Mouse (Mus musculus) ZHBTc4 (cell line): Measurements from ENCODE around the gene Bicdl2.
A peak's percentile ranks its signal among the peaks of the same experiment; 100 is the strongest.

Experiments
- DNase-seq: peaks from one replicate; pipeline ENCODE4 v3.0.0-alpha.2; 2011; ENCODE audit warnings: low read depth, low spot score

Gene Bicdl2

DNA sequence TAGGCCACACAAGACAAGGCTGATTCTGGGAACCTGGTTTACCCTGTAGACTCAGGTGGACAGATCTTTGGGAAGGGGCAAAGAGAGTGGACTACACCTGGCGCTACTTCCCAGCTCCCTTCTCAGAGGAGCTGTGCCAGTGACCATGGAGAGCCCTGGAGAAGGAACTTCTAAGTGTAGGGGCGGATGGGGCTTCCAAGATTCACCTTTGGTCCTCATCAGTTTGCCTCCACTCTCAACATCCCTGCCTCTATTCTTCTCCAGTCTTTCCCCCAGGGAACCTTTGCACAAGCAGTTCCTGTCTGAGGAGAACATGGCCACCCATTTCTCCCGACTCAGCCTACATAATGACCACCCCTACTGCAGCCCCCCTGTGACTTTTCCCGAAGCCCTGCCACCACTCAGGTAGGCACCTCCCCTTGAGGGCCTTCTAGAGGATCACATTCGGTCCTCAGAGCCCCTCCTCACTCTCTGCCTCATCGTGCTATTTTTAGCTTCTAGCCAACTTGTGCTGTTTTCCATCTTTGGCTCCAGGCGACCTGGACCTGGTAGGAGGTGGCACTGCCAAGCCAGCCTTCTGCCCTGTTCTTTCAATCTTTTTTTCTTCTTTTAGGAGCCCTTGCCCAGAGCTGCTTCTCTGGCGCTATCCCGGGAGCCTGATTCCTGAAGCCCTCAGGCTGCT, 14.1 kb downstream of the Bicdl2 start:
- no peak for DNase-seq

DNA sequence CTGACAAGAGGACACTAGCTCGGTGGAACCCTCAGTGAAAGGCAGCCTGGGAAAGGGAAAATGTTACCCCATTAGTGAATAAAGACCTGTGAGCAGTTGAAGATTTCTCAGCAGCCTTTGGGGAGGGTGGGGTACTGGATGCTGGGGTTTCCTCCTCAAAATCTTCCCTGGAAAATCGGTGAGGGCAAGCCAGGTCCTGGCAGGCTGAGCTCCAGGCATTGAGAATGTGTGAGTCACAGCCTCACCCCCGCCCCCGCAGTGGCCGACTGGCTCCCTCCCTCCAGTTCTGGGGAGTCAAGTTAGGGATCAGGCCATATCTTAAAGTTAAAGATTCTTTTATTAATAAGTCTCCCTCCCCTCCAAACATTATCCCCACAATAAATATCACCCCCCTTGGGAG, 14.8 kb downstream of the Bicdl2 start:
- no peak for DNase-seq

DNA sequence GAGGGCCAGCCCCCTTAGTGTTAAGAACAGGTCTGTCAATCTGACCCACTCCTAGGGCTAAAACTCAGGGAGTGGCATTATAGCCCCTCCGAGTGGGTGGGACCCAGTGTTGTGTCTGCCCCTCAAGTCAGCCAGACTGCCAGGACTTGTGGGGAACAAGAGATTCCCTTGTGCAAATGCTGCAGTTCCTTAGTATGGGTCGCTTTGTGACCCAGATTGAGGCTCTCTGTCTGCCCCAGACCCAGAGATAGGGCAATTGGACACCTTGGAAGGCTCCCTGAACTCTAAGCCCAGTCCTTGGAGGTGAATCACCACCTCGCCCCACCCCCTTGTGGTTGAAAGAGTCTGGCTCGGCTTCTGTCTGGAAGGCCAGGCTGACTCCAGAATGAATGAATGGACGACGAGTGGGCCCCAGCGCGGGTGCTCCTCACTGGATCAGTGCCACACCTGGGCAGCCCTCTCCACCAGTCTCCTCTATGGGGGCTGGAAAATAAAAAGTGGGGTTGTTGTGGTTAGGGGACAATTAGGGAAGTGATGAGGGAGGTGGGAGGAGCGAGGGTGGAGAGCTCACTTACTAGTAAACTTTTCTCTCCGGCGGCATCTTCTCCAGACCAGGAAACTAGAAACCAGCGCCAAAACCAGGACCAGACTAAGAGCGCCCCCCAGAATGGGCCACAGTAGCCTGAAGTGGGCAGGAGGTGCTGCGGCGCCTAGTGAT, 15.4 kb downstream of the Bicdl2 start:
- DNase-seq, result peak; percentile 66

DNA sequence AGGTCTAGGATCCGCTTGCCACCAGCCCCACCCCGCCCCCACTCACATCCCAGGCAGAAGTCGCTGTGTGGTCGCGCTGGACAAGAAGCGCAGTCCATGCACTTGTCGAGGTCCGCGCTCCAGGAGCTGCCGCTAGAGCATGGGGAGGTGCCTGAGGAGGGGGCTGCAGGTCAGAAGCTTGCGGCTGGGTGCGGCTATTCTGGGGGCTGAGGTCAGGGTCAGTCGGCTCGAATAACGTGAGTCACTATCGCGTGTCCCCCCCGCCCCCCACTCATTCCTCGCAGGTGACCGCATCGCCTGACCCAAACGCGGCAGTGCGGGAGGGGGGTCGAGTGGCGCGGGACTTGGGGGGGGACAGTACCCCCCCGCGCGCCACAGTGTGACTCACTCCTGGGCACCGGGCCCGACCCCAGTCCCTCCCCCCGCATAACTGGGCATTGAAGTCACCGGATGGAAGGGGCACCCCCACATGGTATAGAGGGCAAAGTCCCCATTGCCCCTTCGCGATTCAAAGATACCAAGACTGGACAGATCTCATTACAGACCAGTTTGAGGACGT, 16.2 kb downstream of the Bicdl2 start:
- DNase-seq, result no peak

DNA sequence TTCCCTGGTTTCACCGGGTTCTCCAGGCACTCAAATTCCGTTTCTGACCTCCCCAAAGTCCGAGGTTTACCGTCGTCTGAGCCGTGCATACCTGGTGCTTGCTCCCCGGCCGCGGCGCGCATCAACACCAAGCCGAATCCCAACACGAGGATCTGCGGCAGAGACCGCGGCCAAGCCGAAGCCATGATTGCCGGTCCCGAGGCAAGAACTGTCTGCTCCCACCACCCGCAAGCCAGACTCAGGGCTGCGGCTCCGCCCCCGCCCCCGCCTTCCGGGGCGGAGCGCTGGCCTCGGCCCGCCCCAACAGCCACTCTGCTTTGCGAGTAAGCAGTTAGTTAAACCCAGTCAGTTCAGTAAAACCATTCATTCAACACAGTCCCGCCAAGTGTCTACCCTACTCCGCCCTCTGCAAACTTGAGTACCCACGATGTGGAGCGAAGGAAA, 17.0 kb downstream of the Bicdl2 start, which contains the start of gene Tnfrsf12a:
Tnfrsf12a (minus strand) TSS at position 233 of the 444 bp plus-strand sequence.
- peak; percentile 95 for DNase-seq

DNA sequence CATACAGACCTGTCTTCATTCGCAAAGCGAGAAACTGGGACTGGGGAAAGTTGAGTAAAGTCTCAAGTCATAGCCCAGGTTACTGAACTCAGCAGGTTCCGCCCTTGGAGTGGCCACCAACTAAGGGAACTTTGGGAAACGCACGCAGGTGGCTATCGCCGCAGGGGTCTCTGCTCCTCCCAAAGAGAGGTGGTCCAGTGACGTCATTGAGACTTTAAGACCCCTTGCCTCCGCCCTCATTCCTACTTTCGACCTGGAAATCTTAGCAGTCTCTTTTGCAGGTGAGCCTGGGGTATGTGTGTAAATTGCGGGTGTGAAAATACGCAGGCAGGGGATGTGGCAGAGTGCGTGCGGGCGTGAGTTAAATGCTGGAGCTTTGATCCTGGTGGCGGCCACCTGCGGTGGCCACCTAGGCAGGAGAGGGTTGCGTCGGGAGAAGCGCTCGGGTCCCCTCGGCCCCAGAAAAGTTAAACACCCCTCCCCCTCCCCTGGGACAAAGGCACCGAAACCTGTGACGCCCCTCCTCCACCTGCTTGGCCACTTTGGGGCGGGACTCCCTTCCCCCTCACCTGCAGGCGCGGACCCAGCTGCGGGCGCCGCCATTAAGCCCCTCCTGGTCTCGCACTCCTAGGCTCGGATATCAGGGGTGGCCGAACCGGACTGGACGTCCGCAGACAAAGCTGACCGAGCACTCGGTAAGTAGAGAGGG, 19.0 kb downstream of the Bicdl2 start, which contains the start of gene Cldn6:
Cldn6 (plus strand) TSS at position 123 of the 709 bp plus-strand sequence.
- DNase-seq, result no peak

DNA sequence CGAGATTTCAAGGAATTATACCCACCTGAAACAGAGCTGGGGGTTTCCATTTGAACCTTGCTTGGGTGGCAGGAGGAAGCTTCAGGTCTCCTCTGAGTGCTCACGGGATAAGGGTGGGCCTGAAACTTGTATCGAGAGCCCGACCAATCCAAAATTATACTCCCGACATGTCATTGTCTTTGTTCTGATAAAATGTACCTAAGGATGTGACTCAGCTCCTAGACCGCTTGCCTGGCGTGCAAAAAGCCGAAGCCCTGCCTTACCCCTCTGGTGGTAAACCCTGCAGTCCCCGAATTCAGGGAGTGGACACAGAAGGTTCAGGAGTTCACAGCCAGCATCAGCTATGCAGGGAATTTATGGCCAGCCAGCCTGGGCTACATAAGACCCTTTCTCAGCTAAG, 20.0 kb downstream of the Bicdl2 start:
- DNase-seq, result no peak

DNA sequence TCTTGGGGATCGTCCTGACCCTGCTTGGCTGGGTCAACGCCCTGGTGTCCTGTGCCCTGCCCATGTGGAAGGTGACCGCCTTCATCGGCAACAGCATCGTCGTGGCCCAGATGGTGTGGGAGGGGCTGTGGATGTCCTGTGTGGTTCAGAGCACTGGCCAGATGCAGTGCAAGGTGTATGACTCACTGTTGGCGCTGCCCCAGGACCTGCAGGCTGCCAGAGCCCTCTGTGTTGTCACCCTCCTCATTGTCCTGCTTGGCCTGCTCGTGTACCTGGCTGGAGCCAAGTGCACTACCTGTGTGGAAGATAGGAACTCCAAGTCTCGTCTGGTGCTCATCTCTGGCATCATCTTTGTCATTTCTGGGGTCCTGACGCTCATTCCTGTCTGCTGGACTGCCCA, 20.8 kb downstream of the Bicdl2 start:
- no peak for DNase-seq

DNA sequence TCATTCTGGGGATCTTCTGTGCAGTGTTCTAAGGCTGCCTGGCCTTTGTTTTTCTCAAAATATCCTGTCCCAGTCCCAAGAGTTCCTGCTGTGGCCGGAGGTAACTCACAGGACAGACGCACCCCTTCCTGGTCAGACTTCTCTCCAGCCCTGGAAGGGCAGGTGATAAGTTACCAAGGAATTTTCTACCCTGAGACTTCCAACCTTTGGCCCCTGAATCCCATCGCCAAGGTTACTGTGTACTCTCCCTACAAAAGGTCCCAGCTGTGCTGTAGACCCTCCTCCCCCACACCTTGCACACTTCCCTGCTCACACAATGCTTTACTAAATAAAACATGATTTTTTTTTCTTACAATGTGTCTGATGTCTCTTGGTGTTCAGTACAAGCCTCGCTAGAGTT, 21.8 kb downstream of the Bicdl2 start:
- DNase-seq, result no peak

DNA sequence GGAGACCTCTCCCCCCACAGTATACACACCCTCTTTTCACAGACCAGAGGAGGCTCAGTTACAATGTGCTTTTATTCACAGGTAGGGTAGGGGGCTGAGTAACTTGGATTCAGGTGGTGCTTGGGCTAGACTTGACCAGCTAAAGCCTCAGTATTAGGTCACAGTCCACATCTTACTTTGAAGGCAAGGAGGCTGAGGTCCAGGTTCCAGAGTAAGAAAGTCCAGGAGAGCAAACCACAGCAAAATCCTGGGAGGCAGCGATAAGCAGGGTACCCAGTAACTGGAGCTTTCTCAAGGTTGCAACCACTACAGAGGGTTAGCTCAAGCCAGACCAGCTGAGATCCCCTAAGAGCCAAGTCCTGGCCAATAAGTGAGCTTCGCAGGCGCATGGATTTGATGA, 22.2 kb downstream of the Bicdl2 start:
- DNase-seq, result no peak

DNA sequence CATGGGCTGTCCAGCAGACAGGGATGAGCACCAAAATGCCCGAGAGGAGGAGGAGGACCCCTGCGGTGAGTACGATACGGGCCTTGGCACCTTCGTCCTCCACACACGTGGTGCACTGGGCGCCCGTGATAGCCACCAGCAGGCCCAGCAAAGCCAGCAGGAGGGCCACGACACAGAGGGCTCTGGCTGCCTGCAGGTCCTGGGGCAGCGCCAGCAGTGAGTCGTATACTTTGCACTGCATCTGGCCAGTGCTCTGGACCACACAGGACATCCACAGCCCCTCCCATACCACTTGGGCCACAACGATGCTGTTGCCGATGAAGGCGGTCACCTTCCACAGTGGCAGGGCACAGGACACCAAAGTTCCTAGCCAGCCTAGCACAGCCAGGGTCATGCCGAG, 22.9 kb downstream of the Bicdl2 start:
- DNase-seq, result no peak

DNA sequence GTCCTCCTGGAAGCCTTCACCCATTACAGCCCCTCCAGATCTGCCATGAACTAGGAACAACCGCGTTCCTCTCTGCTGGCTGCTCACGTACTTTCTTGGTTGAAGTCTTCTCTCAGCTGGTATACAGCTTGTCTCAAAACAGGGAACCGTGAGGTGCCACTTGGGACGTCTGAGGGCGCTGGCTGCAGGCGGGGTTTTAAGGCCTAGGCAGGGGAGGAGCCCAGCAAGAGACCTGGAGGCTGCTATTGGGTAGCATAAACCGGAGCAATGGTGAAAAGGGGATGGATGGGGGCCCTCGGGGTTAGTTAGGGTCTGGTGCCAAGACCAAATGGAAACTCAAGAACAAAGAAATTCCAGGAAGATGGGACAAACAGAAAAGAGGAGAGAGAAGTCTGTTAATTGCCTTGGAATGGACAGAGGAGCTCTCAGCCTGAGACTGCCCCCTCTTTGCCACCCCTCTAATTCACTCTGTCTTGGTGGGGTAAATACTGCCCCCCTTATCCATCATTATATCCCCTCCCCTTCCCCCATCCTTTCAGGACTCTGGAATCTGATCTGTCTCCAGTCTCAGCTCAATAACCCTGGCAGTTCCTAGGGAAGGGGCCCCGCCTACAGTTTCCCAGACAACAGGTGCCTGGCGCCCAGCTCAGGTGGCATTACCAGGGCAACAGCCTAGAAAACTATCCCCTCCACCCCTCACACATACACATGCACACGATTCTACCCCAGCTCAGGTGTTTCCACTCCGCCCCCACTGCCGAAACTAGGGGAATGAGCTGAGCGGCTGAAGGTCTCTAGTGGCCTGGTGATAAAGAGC, 23.8 kb downstream of the Bicdl2 start, which contains the start of gene Cldn9:
Cldn9 (minus strand) TSS at position 171 of the 817 bp plus-strand sequence.
- no peak for DNase-seq

DNA sequence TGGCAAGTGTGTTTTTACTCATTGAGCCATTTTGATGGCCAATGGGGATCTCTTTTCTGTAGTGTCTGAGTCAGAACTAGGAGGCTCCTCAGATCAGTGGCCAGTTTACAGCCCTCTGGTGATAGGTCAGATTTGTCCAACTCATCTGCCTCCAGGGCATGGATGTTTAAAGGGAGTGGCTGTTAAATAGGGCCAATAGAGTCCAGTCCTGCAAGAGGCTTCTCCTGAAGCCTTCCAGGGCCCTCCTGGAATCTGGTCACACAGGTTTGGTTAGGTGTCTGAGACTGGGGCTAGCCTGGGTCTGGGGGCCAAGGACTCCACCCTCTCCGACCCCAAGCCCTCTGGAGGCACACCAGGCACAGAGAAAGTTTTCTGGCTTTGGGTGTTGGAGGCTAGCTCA, 34.2 kb downstream of the Bicdl2 start:
- DNase-seq, result no peak

DNA sequence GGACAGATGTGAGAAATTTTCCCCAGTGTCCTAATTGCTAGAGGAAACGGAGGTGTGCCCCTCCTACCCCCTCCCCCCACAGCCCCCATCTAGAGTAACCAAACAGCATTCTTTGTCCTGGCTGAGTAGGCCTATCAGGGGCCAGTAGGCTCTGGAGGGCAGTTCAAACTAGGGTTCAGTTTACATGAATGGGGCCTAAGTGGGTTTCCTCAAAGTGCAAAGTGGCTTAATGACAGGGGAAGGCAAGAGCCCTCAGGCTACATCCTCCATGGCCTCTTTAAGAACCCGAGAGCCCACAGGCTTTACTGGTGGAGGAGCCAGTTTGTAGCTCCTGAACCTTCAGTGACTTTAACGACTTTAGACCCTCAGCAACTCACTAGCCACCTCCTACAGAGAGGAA, 35.5 kb downstream of the Bicdl2 start:
- no peak for DNase-seq

DNA sequence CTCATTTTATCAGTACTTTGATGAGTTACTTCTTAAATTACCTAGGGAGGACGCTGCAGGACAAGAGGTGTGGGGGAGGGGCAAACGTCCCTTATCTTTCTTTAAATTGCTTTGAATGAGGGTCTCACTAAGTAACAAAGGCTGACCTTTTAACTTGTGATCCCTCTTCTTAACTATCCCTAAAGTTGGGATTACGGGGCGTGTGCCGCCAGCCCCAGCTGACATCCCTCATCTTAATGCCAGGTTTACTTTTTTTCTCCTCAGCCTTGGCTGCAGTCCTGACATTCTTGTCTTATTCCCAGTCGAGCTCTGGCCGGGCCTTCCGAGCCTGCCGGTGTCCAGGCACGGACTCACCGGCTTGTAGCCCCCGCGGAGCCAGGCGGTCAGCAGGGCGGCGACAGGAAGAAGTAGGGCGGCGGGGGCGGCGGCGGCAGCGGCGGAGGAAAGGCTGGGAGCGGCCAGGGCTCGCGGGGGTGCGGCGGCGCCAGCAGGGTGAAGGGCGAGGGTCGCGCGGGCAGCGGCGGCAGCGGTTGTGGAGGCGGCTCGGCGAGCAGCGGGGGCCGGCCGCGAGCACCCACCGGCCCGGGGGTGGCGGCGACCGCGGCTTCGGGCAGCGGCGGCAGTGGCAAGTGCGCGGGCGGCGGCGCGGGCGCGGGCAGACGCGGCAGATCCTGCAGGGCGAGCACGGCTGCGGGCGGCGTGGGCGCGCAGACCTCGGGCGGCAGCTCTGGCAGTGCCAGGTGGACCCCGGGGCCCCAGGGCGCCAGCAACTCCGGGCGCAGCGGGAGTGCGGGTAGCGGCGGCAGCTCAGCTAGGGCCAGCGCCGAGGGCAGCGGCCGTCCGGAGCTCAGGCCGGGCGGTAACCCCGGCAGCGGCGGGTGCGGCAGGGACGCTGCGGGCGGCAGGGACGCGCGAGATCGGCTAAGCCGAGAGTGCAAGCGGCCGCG, 39.1 kb downstream of the Bicdl2 start:
- DNase-seq, result peak; percentile 43

DNA sequence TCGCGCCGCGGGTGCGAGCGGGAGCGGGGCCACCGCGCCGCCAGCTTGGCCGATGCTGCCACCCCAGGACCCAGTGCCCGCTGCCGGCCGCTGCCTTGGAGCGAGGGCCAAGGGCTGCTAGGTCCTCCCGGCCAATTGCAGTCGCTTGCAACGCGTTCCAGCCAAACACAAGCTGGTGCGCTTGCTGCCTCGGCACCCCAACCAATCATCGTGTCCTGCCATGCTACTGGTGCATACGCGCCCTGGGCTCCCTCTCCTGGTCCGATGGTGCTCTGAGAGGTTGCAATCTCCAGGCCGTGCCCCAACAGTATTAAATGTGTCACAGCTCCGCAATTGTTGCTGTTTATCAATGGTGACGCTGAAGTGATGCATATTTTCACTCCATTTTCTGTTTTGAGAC, 39.8 kb downstream of the Bicdl2 start:
- DNase-seq, result peak; percentile 95

DNA sequence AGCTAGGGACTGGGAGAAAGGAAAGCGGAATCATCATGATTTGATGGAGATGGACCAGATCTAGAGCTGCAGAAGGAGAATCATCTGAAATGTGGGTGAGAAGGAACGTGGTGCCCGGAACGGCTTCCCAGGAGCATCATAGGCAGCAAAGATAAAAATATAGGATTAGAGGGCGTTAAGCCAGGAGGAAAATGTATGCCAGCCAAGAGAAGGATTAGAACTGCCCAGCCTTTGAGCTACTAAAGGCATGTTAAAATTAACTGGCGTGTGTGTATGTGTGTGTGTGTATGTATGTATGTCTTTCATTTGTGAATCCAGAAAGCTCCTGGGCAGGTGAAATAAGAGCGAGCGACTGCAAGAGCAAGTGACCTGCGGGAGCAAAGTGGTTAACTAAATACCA, 43.0 kb downstream of the Bicdl2 start:
- no peak for DNase-seq

DNA sequence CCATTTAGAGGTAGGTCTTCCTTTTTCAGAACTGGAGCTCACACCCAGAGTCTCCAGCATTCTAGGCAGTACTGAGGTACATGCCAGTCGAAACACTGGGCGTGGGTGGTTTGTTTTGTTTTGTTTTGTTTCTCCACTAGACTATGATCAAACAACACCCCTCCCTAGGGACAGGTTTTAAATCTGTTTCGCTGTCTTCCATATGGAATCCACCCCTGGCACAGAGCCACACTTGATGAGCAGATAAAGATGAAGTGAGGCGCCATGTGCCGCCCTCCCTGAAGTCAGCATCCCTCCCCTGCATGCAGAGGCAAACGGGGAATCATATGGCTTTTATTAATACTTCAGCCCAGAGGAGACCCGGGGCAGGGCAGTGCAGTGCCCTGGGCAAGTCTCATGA, 44.4 kb downstream of the Bicdl2 start:
- no peak for DNase-seq

DNA sequence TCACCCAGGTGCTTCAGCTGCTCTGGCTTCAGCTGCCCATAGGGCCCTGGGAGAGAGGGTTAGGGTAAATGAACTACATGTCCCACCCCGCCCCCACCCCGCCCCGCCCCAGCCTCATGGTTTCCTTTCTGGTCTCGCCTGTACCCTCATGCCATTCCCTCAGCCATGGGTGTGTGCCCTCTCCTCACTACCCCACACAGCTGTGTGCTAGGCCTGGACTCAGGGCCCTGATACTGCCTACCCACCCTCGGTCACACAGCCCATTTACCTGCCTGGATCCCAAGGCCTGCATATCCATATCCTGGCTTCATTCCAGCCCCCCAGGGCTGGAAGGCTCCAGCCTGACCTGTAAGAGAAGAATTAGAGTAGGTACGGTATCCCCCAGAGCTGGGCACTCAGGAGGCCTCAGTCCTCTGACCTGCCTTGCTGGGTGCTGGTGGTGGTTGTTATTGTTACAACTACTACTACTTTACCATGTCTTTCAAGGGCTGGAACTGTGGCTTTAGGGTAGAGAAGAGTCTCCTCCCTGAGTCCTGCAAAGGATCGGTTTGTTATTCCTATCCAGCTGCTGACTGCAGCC, 45.3 kb downstream of the Bicdl2 start:
- DNase-seq, result no peak

DNA sequence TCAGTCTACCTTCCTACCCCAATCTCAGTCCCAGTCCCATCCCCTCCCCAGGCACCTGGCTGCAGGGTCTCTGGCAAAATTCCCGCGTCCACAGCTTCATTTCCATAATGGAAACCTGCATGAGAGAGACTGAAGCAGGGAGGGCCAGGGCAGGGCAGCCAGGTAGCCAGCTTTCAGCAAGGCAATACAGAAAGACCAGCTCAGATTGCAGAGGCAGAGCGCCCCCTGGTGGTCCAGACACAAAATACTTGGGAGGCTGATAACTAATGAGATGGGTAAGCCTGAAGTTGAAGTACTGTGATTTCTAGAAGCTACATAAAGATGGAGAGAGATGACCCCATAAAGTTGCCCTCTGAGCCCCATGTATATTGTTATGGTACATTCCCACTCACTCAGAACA, 45.9 kb downstream of the Bicdl2 start:
- peak; percentile 79 for DNase-seq
